Mouse (Mus musculus) frontal cortex, postnatal 36 days (tissue): ENCODE results near the gene Dennd2d.

ENCODE experiments used
- DNase-seq, 2 experiments: peaks; one replicate each; pipeline ENCODE4 v3.0.0; 2022; ENCODE audit warnings: low spot score in 2 of 2

Gene Dennd2d

GRCm38 (mm10) chr3:106482281-106483081, at the start of gene Dennd2d:
Gene Dennd2d, plus strand, starts transcription at chr3:106482405.
- no peak for DNase-seq

- DNase-seq = peak; percentile 3 to 34
Measured at GRCm38 (mm10) chr3:106448571-106448970, 33.6 kb upstream of the Dennd2d start.

GRCm38 (mm10) chr3:106448995-106449394, 33.2 kb upstream of the Dennd2d start:
- DNase-seq = no peak

- no peak for DNase-seq
Measured at GRCm38 (mm10) chr3:106449567-106449966, 32.6 kb upstream of the Dennd2d start.

- DNase-seq = no peak
Measured at GRCm38 (mm10) chr3:106452616-106453015, 29.6 kb upstream of the Dennd2d start.

- no peak for DNase-seq
Measured at GRCm38 (mm10) chr3:106457298-106457869, 24.8 kb upstream of the Dennd2d start.

GRCm38 (mm10) chr3:106462059-106462470, 20.1 kb upstream of the Dennd2d start:
- DNase-seq = no peak

GRCm38 (mm10) chr3:106462493-106462892, 19.7 kb upstream of the Dennd2d start:
- DNase-seq = no peak

GRCm38 (mm10) chr3:106464750-106465149, 17.5 kb upstream of the Dennd2d start:
- no peak for DNase-seq

GRCm38 (mm10) chr3:106474210-106474609, 8.0 kb upstream of the Dennd2d start:
- DNase-seq = no peak

- no peak for DNase-seq
Measured at GRCm38 (mm10) chr3:106476863-106477262, 5.3 kb upstream of the Dennd2d start.

- no peak for DNase-seq
Measured at GRCm38 (mm10) chr3:106483297-106483696, 1.1 kb downstream of the Dennd2d start.

- no peak for DNase-seq
Measured at GRCm38 (mm10) chr3:106483796-106484405, 1.7 kb downstream of the Dennd2d start.

GRCm38 (mm10) chr3:106484861-106485260, 2.7 kb downstream of the Dennd2d start:
- DNase-seq = no peak

- DNase-seq = no peak
Measured at GRCm38 (mm10) chr3:106485810-106486209, 3.6 kb downstream of the Dennd2d start.

- DNase-seq = no peak
Measured at GRCm38 (mm10) chr3:106487551-106487950, 5.3 kb downstream of the Dennd2d start.

GRCm38 (mm10) chr3:106490239-106490638, 8.0 kb downstream of the Dennd2d start:
- no peak for DNase-seq

- DNase-seq = no peak
Measured at GRCm38 (mm10) chr3:106492723-106493122, 10.5 kb downstream of the Dennd2d start.

GRCm38 (mm10) chr3:106493202-106493601, 11.0 kb downstream of the Dennd2d start:
- DNase-seq = no peak

GRCm38 (mm10) chr3:106493882-106494281, 11.7 kb downstream of the Dennd2d start:
- DNase-seq = no peak

GRCm38 (mm10) chr3:106494417-106494950, 12.3 kb downstream of the Dennd2d start:
- DNase-seq = no peak

GRCm38 (mm10) chr3:106495346-106496044, 13.3 kb downstream of the Dennd2d start:
- DNase-seq = no peak
